Mouse (Mus musculus) olfactory bulb, adult 2 months (tissue): ENCODE measurements at regions not wholly inside any gene's neighbourhood (a gene's known extent, or its start where the extent isn't known, plus 50 kb on each side); places are given as distances from the start of the nearest gene placed in this dataset.

Source experiments
- CTCF ChIP-seq: fragments of 200-500 bp; IDR thresholded peaks from 2 replicates; pipeline ENCODE4 v1.5.1; 2012; ENCODE audit warnings: low read depth, mild to moderate bottlenecking, low read length, moderate library complexity; ENCODE audit not compliant: insufficient read depth
- POLR2A ChIP-seq: fragments of 200-500 bp; IDR thresholded peaks from 2 replicates; pipeline ENCODE4 v1.6.1; 2012; ENCODE audit warnings: mild to moderate bottlenecking, low read depth, low read length, moderate library complexity; ENCODE audit not compliant: insufficient read depth

DNA sequence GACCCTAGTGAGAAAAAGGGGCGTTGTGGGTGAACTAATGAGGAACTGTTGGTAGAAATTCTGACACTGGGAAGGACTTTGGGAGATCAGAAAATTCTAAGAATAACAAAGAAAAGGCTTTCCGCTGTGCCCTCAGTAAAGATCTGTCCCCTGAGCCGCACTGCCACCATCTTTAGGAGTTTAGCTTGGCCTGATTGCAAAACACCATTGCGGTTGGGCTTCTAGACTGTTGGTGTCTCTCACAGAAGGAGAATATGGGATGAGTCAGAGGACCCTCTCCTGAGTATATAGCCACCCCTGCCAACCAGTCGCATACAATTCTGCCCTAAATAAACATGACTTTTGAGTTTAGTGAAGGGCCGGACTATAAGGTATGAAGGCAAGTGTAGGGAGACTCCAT lies 147.5 kb upstream of the Nrip1 start:
- TF ChIP-seq CTCF (no peak), POLR2A (no peak)
